Mouse (Mus musculus): ENCODE data around the gene Zfp518a. TPM values are rescaled to one million over a fixed set of nuclear protein-coding genes. Genes with fewer than 3 reads are reported as not detected.

Gene Zfp518a
- polyA plus RNA-seq, 2 experiments = 8.5 to 15.0 TPM

DNA sequence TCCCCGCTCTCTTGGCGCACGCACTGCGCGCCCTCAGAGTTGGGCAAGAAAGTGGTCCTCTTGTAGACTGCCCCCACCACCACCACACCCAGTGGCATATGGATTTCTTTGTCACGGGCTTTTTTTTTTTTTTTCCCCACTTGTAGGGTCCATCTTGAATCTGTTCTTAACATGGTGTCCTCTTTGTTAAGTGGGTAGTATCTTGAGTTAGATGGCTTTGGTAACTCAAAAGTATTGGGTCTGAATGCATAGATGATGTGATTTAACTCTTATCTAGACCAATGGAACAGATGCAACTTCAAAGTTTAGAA is 843 bp downstream of the Zfp518a start:
- peaks cover 11% of the 10 kb centered on the region; the same call in 1 of the 2 replicates for H3K9me3 ChIP-seq (ENCODE audit: control insufficient read depth, low read length)
- no peak; the same call in 1 of the 2 replicates for ATAC-seq (ENCODE audit: low FRiP score, low read depth)
- no peak for TF ChIP-seq POLR2A (IDR thresholded peaks at IDR 0.05; ENCODE audit: borderline replicate concordance, extremely low read depth, insufficient read depth, insufficient read length)
- DNase-seq (ENCODE audit: low spot score) = no peak
- H3K27me3 ChIP-seq (ENCODE audit: control insufficient read depth, insufficient read depth, low read length) = 0 out of 2 replicates have a peak, but pooled peaks cover 3% of the 10 kb centered on the region
- peak overlapping the region; percentile 68 for H3K4me2 ChIP-seq (replicated peaks; ENCODE audit: low read depth, low read length, severe bottlenecking)
- H3K27ac ChIP-seq (replicated peaks; ENCODE audit: low read depth, low read length) = peak overlapping the region; percentile 97
- no peaks in the 10 kb centered on the region for H3K4me1 ChIP-seq (ENCODE audit: control insufficient read depth, insufficient read depth, low read length)
- H3K36me3 ChIP-seq (ENCODE audit: control insufficient read depth, insufficient read depth, low read length) = 0 out of 2 replicates have a peak, but pooled peaks cover 9% of the 10 kb centered on the region
- H3K9ac ChIP-seq (ENCODE audit: low read depth, low read length, severe bottlenecking) = peak overlapping the region; percentile 82
- WGBS = under 1% methylated on average over 6 of the region's 6 CpGs
- peak overlapping the region; percentile 74 for H3K4me3 ChIP-seq (replicated peaks; ENCODE audit: low read length)

DNA sequence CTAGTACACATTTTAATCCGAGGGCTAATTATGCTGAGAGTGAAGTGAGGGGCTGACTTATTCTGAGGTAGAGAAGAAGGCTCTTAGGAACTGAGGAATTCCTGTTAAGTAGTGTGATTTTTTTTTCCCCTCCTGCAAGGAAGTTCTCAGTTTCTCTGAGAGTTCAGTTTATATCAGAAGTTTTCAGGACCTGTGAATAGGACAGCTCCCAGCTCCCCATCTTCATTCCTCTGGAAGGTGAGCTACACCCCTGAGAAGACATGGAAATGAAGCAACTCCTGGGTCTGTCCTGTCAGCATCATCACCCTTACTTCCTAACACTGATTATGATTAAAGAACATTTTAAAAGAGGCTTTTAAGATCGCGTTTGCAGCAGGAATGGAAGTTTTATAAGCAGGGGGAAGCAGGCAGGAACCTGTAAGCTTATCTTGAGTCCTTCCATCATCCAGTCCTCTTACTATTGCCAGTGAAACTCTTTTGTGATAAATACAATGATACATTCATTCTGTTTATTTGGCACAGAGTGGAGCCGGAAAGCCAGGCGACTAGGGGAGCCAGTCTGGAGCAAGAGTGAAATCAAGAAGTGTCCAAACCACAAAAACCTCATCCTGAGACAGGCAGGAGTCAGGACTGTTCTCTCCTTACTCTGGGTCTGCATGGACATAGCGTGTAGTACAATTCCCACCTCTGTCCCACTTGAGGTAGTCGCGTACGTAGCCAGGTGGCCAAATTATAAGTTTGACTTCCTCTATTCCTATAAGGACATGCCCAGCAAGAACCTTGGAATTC is 37.3 kb downstream of the Zfp518a start:
- no peaks in the 10 kb centered on the region for H3K4me1 ChIP-seq (ENCODE audit: control insufficient read depth, insufficient read depth, low read length)
- ATAC-seq (ENCODE audit: low FRiP score, low read depth) = no peak
- TF ChIP-seq POLR2A (IDR thresholded peaks at IDR 0.05; ENCODE audit: borderline replicate concordance, extremely low read depth, insufficient read depth, insufficient read length) = no peak
- H3K4me2 ChIP-seq (replicated peaks; ENCODE audit: low read depth, low read length, severe bottlenecking) = no peak overlapping the region
- H3K9ac ChIP-seq (ENCODE audit: low read depth, low read length, severe bottlenecking) = no peak overlapping the region
- 69% methylated on average over 9 of the region's 9 CpGs for WGBS
- no peaks in the 10 kb centered on the region for H3K36me3 ChIP-seq (ENCODE audit: control insufficient read depth, insufficient read depth, low read length)
- peak; percentile 31 for DNase-seq (ENCODE audit: low spot score)
- H3K9me3 ChIP-seq (ENCODE audit: control insufficient read depth, low read length) = no peaks in the 10 kb centered on the region
- no peaks in the 10 kb centered on the region for H3K27me3 ChIP-seq (ENCODE audit: control insufficient read depth, insufficient read depth, low read length)
- H3K4me3 ChIP-seq (replicated peaks; ENCODE audit: low read length) = no peak overlapping the region
- H3K27ac ChIP-seq (replicated peaks; ENCODE audit: low read depth, low read length) = no peak overlapping the region

DNA sequence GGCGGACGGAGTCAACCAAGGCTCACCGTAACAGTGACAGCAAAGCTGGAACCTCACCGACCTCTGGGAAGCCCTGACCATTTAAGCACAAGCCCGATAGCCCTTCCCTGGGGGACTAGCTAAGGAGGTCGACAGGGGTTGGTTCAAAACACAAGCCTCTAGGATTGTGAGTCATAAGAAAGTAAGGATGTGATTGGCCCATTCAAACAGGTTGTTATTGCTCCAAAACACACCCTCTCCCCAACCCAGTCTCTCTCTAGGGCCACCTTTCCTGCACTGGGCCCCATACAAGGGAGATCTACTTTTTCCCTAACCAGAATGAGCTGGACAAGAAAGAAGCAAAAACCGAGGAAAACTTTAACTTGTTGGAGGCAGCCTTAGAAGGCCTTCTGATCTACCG is 40.9 kb downstream of the Zfp518a start:
- H3K9ac ChIP-seq (ENCODE audit: low read depth, low read length, severe bottlenecking) = no peak overlapping the region

DNA sequence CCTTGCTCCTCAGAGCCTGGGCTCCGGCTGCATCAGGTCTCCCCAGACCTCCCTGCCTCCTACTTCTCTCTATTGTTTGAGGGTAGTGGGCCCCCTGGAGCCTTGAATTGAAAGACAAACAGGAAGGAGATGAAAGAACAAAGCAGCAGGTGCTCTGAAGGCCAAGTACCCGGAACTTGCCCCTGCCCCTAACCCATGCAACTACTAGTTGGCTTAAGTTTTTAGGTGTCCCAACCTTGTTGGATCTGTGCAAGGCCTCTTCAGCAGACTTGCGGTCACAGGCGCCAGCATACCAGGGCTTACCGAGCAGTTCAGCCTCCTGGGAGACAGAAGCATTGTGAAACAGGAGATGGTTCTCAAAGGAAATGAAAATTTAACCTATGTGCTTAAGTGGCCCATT is 41.5 kb downstream of the Zfp518a start:
- WGBS = 57% methylated on average over 5 of the region's 5 CpGs
- Histone ChIP-seq H3K4me1 (ENCODE audit: control insufficient read depth, insufficient read depth, low read length) (no peaks in the 10 kb centered on the region), H3K9ac (ENCODE audit: low read depth, low read length, severe bottlenecking) (no peak overlapping the region), H3K36me3 (ENCODE audit: control insufficient read depth, insufficient read depth, low read length) (no peaks in the 10 kb centered on the region), H3K4me2 (replicated peaks; ENCODE audit: low read depth, low read length, severe bottlenecking) (no peak overlapping the region), H3K4me3 (replicated peaks; ENCODE audit: low read length) (no peak overlapping the region), H3K27ac (replicated peaks; ENCODE audit: low read depth, low read length) (no peak overlapping the region), H3K27me3 (ENCODE audit: control insufficient read depth, insufficient read depth, low read length) (no peaks in the 10 kb centered on the region), H3K9me3 (ENCODE audit: control insufficient read depth, low read length) (no peaks in the 10 kb centered on the region)
- ATAC-seq (ENCODE audit: low FRiP score, low read depth) = no peak
- DNase-seq (ENCODE audit: low spot score) = no peak
- TF ChIP-seq POLR2A (IDR thresholded peaks at IDR 0.05; ENCODE audit: borderline replicate concordance, extremely low read depth, insufficient read depth, insufficient read length) = no peak

More for the DNA sequence above, 40.9 kb downstream of the Zfp518a start:
- no peaks in the 10 kb centered on the region for H3K9me3 ChIP-seq (ENCODE audit: control insufficient read depth, low read length)
- DNase-seq (ENCODE audit: low spot score) (no peak), ATAC-seq (ENCODE audit: low FRiP score, low read depth) (no peak)
- no peak overlapping the region for H3K4me3 ChIP-seq (replicated peaks; ENCODE audit: low read length)
- no peak for TF ChIP-seq POLR2A (IDR thresholded peaks at IDR 0.05; ENCODE audit: borderline replicate concordance, extremely low read depth, insufficient read depth, insufficient read length)
- H3K4me1 ChIP-seq (ENCODE audit: control insufficient read depth, insufficient read depth, low read length) = no peaks in the 10 kb centered on the region
- no peaks in the 10 kb centered on the region for H3K36me3 ChIP-seq (ENCODE audit: control insufficient read depth, insufficient read depth, low read length)
- H3K27me3 ChIP-seq (ENCODE audit: control insufficient read depth, insufficient read depth, low read length) = no peaks in the 10 kb centered on the region
- H3K4me2 ChIP-seq (replicated peaks; ENCODE audit: low read depth, low read length, severe bottlenecking) = no peak overlapping the region
- WGBS = 48% methylated on average over 8 of the region's 8 CpGs
- no peak overlapping the region for H3K27ac ChIP-seq (replicated peaks; ENCODE audit: low read depth, low read length)

DNA sequence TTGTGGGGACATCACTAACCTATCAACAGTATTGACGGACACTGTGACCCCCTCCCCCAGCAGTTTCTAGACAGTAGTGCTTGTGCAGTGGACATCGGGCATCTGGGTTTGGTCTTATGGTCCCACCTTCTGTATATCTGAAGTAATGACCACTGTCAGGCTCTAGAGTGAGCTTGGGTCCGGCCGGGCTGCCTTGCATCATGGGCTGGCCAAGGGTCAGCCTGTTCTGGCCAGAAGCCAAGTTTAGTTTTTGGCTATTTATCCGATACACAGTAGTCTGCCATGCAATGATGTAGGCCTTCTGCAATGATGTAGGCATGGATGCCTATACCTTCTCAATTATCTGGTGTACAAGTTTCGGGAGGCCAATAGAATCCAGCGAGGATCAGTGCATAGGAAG is 49.0 kb downstream of the Zfp518a start:
- no peaks in the 10 kb centered on the region for H3K36me3 ChIP-seq (ENCODE audit: control insufficient read depth, insufficient read depth, low read length)
- H3K27me3 ChIP-seq (ENCODE audit: control insufficient read depth, insufficient read depth, low read length) = no peaks in the 10 kb centered on the region
- no peak overlapping the region for H3K4me3 ChIP-seq (replicated peaks; ENCODE audit: low read length)
- no peak overlapping the region for H3K27ac ChIP-seq (replicated peaks; ENCODE audit: low read depth, low read length)
- TF ChIP-seq POLR2A (IDR thresholded peaks at IDR 0.05; ENCODE audit: borderline replicate concordance, extremely low read depth, insufficient read depth, insufficient read length) = no peak
- H3K9ac ChIP-seq (ENCODE audit: low read depth, low read length, severe bottlenecking) = no peak overlapping the region
- H3K4me2 ChIP-seq (replicated peaks; ENCODE audit: low read depth, low read length, severe bottlenecking) = no peak overlapping the region
- DNase-seq (ENCODE audit: low spot score) (no peak), ATAC-seq (ENCODE audit: low FRiP score, low read depth) (no peak)
- no peaks in the 10 kb centered on the region for H3K9me3 ChIP-seq (ENCODE audit: control insufficient read depth, low read length)
- no peaks in the 10 kb centered on the region for H3K4me1 ChIP-seq (ENCODE audit: control insufficient read depth, insufficient read depth, low read length)
- WGBS = 88% methylated on average over 7 of the region's 7 CpGs
